Mouse (Mus musculus) kidney, adult 2 months (tissue): ENCODE data around the gene Rps6ka1. TPM values are rescaled to one million over a fixed set of nuclear protein-coding genes. Genes with fewer than 3 reads are reported as not detected.
"Not testable (repeated sequence)": the region's sequence is repeated elsewhere in the genome, so short reads cannot be mapped to it uniquely, and the experiment has no call there.

Source experiments
- DNase-seq: peaks from one replicate; pipeline ENCODE4 v3.0.0; 2021
- H3K27ac ChIP-seq: fragments of 200-500 bp; 2 replicates; pipeline ENCODE4 v1.5.1; 2012; ENCODE audit warnings: low read depth, low read length, control low read depth, inconsistent platforms; ENCODE audit not compliant: insufficient read depth
- H3K27me3 ChIP-seq: fragments of 200-500 bp; replicated peaks from 2 replicates; pipeline ENCODE4 v1.6.1; 2012; ENCODE audit warnings: mild to moderate bottlenecking, moderate library complexity, low read length, inconsistent platforms; ENCODE audit not compliant: control insufficient read depth, insufficient read depth
- H3K36me3 ChIP-seq: fragments of 200-500 bp; 2 replicates; pipeline ENCODE4 v1.6.1; 2012; ENCODE audit warnings: mild to moderate bottlenecking, moderate library complexity, low read length, inconsistent platforms; ENCODE audit not compliant: control insufficient read depth, insufficient read depth
- H3K4me1 ChIP-seq: fragments of 200-500 bp; 2 replicates; pipeline ENCODE4 v1.6.1; 2011; ENCODE audit warnings: low read length; ENCODE audit not compliant: control insufficient read depth, insufficient read depth
- H3K4me3 ChIP-seq: fragments of 200-500 bp; 2 replicates; pipeline ENCODE4 v1.5.1; 2011; ENCODE audit warnings: mild to moderate bottlenecking, low read depth, low read length, control low read depth; ENCODE audit not compliant: insufficient read depth
- CTCF ChIP-seq: fragments of 200-500 bp; conservative IDR thresholded peaks from 2 replicates; pipeline ENCODE4 v1.5.1; 2011; ENCODE audit warnings: low read depth, mild to moderate bottlenecking, control low read depth, low read length, moderate library complexity, mixed read lengths; ENCODE audit not compliant: insufficient read depth, insufficient read length
- POLR2A ChIP-seq: fragments of 200-500 bp; IDR thresholded peaks from one replicate; pipeline ENCODE4 v1.6.1; 2011; ENCODE audit warnings: low read depth, low read length, control low read depth
- WGBS: fragments of 180-500 bp; shearing (Covaris S2); methylation state at CpG from one replicate; pipeline ENCODE4 v1.1.7; 2018; 5-methylcytosine and 5-hydroxymethylcytosine counted together
- polyA plus RNA-seq: library from polyadenylated mRNA; depleted of rRNA; stranded (reverse); fragments of >200 nt; gene quantifications from 2 replicates; pipeline ENCODE4 v1.2.3, GENCODE M21; 2012

The Rps6ka1 gene
- polyA plus RNA-seq, 1 experiment = 29.4 TPM

GRCm38 (mm10) chr4:133853630-133854029 lies 34.0 kb downstream of the Rps6ka1 start:
- Histone ChIP-seq H3K4me1 (no peaks in the 10 kb centered on the region), H3K27ac (no peak overlapping the region), H3K36me3 (no peaks in the 10 kb centered on the region), H3K27me3 (no peaks in the 10 kb centered on the region), H3K4me3 (no peak overlapping the region)
- WGBS = 68% methylated on average over 10 of the region's 10 CpGs
- TF ChIP-seq CTCF (no peak), POLR2A (no peak)
- no peak for DNase-seq

DNA sequence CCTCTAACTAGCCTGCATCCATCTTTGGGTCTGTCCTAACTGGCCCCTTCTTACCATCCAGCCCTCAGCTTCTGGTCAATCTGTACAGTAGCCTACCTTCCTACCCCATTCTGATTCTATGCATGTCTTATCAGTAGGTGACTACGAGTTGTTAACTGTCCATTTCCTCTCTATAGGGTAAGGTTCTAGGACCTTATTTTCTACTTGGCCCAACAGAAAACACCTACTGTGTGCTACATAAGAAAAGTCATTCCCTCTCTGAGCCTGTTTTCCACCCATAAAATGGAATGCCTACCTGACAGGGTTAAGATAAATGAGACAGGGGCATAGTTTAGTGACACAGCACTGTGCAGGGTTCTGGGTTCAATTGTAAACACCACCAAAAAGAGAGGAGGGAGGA lies 41.0 kb downstream of the Rps6ka1 start:
- Histone ChIP-seq H3K36me3 (no peaks in the 10 kb centered on the region), H3K27me3 (no peaks in the 10 kb centered on the region), H3K27ac (no peak overlapping the region), H3K4me3 (no peak overlapping the region), H3K4me1 (no peaks in the 10 kb centered on the region)
- no peak for TF ChIP-seq CTCF
- no peak for TF ChIP-seq POLR2A
- WGBS = 81% methylated on average over 1 of the region's 1 CpGs
- no peak for DNase-seq

GRCm38 (mm10) chr4:133845060-133845459 lies 42.5 kb downstream of the Rps6ka1 start:
- Histone ChIP-seq H3K36me3 (no peaks in the 10 kb centered on the region), H3K4me1 (no peaks in the 10 kb centered on the region), H3K27ac (no peak overlapping the region), H3K27me3 (no peaks in the 10 kb centered on the region), H3K4me3 (no peak overlapping the region)
- TF ChIP-seq POLR2A (no peak), CTCF (no peak)
- DNase-seq = no peak
- 93% methylated on average over 9 of the region's 9 CpGs for whole genome bisulfite sequencing

DNA sequence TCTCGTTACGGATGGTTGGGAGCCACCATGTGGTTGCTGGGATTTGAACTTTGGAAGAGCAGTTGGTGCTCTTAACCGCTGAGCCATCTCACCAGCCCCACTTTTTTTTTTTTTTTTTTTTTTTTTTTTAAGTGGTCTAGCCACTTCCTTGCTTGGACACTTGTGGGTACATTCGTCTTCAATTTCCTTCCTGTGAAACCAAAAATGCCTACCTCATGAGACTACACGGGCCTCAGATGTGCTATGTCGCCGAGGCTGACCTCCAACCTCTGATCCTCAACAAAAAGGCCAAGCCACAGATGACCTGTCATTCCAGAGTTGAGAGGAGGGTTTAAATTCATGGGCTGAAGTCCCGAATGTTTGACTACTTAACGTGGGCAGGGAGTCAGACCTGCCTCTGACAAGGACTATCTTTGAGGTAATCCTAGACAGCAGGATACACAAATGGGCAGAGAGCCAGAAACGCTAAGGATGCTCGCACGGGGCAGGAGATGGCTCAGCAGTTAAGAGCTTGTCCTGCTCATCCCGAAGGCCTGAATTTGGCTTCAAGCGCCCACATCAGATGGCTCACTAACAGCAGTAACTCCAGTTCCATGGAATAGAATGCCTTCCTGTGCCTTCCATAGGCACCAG lies 43.3 kb downstream of the Rps6ka1 start:
- DNase-seq = no peak
- WGBS = 50% methylated on average over 14 of the region's 14 CpGs
- no peak overlapping the region for H3K27ac ChIP-seq
- no peaks in the 10 kb centered on the region for H3K36me3 ChIP-seq
- no peak overlapping the region for H3K4me3 ChIP-seq
- TF ChIP-seq POLR2A (no peak), CTCF (no peak)
- H3K27me3 ChIP-seq = no peaks in the 10 kb centered on the region
- no peaks in the 10 kb centered on the region for H3K4me1 ChIP-seq

GRCm38 (mm10) chr4:133842992-133843737 lies 44.4 kb downstream of the Rps6ka1 start:
- Histone ChIP-seq H3K4me1 (no peaks in the 10 kb centered on the region), H3K27me3 (no peaks in the 10 kb centered on the region), H3K4me3 (no peak overlapping the region), H3K27ac (no peak overlapping the region), H3K36me3 (no peaks in the 10 kb centered on the region)
- DNase-seq = no peak
- TF ChIP-seq CTCF = no peak
- TF ChIP-seq POLR2A = no peak
- WGBS = 87% methylated on average over 10 of the region's 10 CpGs

GRCm38 (mm10) chr4:133841756-133842483 lies 45.7 kb downstream of the Rps6ka1 start:
- H3K4me1 ChIP-seq, H3K27me3 ChIP-seq, H3K27ac ChIP-seq, DNase-seq, H3K36me3 ChIP-seq, H3K4me3 ChIP-seq: not testable (repeated sequence)
- 67% methylated on average over 6 of the region's 7 CpGs for WGBS

DNA sequence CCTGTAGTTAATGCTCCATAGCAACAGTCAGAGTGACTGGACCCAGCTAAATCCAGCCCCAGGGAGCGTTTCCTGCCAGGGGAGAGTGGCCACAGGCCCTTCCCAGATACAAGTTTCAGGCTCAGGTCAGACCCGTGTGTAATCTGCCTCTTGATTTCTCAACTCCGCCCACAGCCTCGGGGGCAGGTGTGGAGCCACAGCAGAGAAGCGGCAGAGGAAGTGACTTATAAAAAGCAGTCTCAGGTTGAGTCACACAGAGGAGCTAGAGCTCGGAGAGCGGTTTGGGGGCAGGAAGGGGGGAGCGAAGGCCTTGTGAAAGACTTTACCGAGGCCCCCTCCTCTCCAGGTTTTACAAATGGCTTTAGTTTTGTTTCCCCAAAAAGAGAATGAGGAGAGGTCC lies 46.6 kb downstream of the Rps6ka1 start:
- H3K27me3 ChIP-seq = no peaks in the 10 kb centered on the region
- H3K4me1 ChIP-seq = no peaks in the 10 kb centered on the region
- DNase-seq = no peak
- H3K4me3 ChIP-seq = no peak overlapping the region
- TF ChIP-seq POLR2A = no peak
- no peak for TF ChIP-seq CTCF
- H3K27ac ChIP-seq = no peak overlapping the region
- 40% methylated on average over 9 of the region's 9 CpGs for WGBS
- no peaks in the 10 kb centered on the region for H3K36me3 ChIP-seq
